Mouse (Mus musculus) C2C12 (cell line): ENCODE results near the gene Ap3b1.

Experiments used
- CTCF ChIP-seq: IDR thresholded peaks from one replicate; pipeline ENCODE4 v1.5.1; 2011; ENCODE audit not compliant: control insufficient read depth, insufficient read depth, insufficient read length
- FOSL1 ChIP-seq: IDR thresholded peaks from one replicate; pipeline ENCODE4 v1.8.0; 2011; ENCODE audit warnings: mild to moderate bottlenecking, low read length; ENCODE audit not compliant: poor library complexity, insufficient read depth, severe bottlenecking
- MAX ChIP-seq: IDR thresholded peaks from one replicate; pipeline ENCODE4 v1.6.1; 2011; ENCODE audit warnings: mild to moderate bottlenecking, control low read depth
- MYOD1 ChIP-seq: IDR thresholded peaks from one replicate; pipeline ENCODE4 v1.6.1; 2011; ENCODE audit warnings: low read depth; ENCODE audit not compliant: control insufficient read depth, insufficient read length
- USF1 ChIP-seq: IDR thresholded peaks from one replicate; pipeline ENCODE4 v1.6.1; 2011; ENCODE audit warnings: low read depth, mild to moderate bottlenecking, control low read depth, moderate library complexity

GRCm38 (mm10) chr13:94343192-94343591 is 15.6 kb upstream of the Ap3b1 start:
- TF ChIP-seq MAX (no peak), CTCF (no peak), FOSL1 (no peak), USF1 (no peak), MYOD1 (no peak)
